Mouse (Mus musculus) intestine, embryonic 14.5 days (tissue): ENCODE measurements around the gene Yipf7. TPM values are rescaled to one million over a fixed set of nuclear protein-coding genes. Genes with fewer than 3 reads are reported as not detected.

Experiments used
- ATAC-seq: fragments of 200-750 bp; cut with Nextera tagmentation; replicated peaks from 2 replicates; pipeline ENCODE4 v1.8.0; 2017; ENCODE audit warnings: low read depth, moderate number of reproducible peaks, moderate TSS enrichment, moderate library complexity; ENCODE audit not compliant: low FRiP score, low TSS enrichment
- DNase-seq: peaks from one replicate; pipeline ENCODE4 v3.0.0-alpha.2; 2018; ENCODE audit warnings: low spot score
- H3K27ac ChIP-seq: fragments of 300-500 bp; sonication (generic); 2 replicates; pipeline ENCODE4 v1.5.1; 2014; ENCODE audit warnings: low read depth, mild to moderate bottlenecking, control low read depth
- H3K27me3 ChIP-seq: fragments of 300-500 bp; sonication (generic); replicated peaks from 2 replicates; pipeline ENCODE4 v1.6.1; 2014; ENCODE audit warnings: low read length, control low read depth; ENCODE audit not compliant: control insufficient read depth, insufficient read depth
- H3K36me3 ChIP-seq: fragments of 300-500 bp; sonication (generic); 2 replicates; pipeline ENCODE4 v1.6.1; 2014; ENCODE audit warnings: low read length, control low read depth; ENCODE audit not compliant: control insufficient read depth, insufficient read depth
- H3K4me1 ChIP-seq: fragments of 300-500 bp; sonication (generic); replicated peaks from 2 replicates; pipeline ENCODE4 v1.6.1; 2014; ENCODE audit warnings: low read length, control low read depth, mixed read lengths; ENCODE audit not compliant: control insufficient read depth, insufficient read depth
- H3K4me2 ChIP-seq: fragments of 300-500 bp; sonication (generic); 2 replicates; pipeline ENCODE4 v1.6.1; 2014; ENCODE audit warnings: low read length
- H3K4me3 ChIP-seq: fragments of 300-500 bp; sonication (generic); 2 replicates; pipeline ENCODE4 v1.5.1; 2014; ENCODE audit warnings: low read depth, low read length, control low read depth, mixed read lengths
- H3K9ac ChIP-seq: fragments of 300-500 bp; sonication (generic); 2 replicates; pipeline ENCODE4 v1.6.1; 2014; ENCODE audit warnings: mild to moderate bottlenecking, low read length
- H3K9me3 ChIP-seq: fragments of 300-500 bp; sonication (generic); 2 replicates; pipeline ENCODE4 v1.6.1; 2016; ENCODE audit warnings: low read length, control low read depth; ENCODE audit not compliant: control insufficient read depth
- WGBS: fragments of 180-500 bp; shearing (Covaris S2); extraction: QIAGEN DNeasy Blood & Tissue Kit; methylation state at CpG from one replicate; pipeline ENCODE4 v1.1.7; 2014; 5-methylcytosine and 5-hydroxymethylcytosine counted together
- polyA plus RNA-seq: library from polyadenylated mRNA; unstranded; fragments of >200 nt; fragmentation: Nextera tagmentation; extraction: Ambion mirVana; gene quantifications from 2 replicates; pipeline ENCODE4 v1.2.1, GENCODE M21; 2014

The Yipf7 gene
- polyA plus RNA-seq, 1 experiment from 2014 or later: 0.19 TPM

GRCm38 (mm10) chr5:69512203-69512602, 30.2 kb downstream of the Yipf7 start:
- H3K4me1 ChIP-seq: no peaks in the 10 kb centered on the region
- H3K27me3 ChIP-seq: no peaks in the 10 kb centered on the region
- H3K36me3 ChIP-seq: no peaks in the 10 kb centered on the region
- no peak for DNase-seq
- H3K9ac ChIP-seq: no peak overlapping the region
- 50% methylated on average over 4 of the region's 4 CpGs for WGBS
- H3K4me3 ChIP-seq: no peak overlapping the region
- H3K4me2 ChIP-seq: no peak overlapping the region
- no peak for ATAC-seq
- no peak overlapping the region for H3K27ac ChIP-seq
- H3K9me3 ChIP-seq: no peaks in the 10 kb centered on the region

GRCm38 (mm10) chr5:69511631-69512030, 30.8 kb downstream of the Yipf7 start:
- Histone ChIP-seq H3K9ac (no peak overlapping the region), H3K27me3 (no peaks in the 10 kb centered on the region), H3K4me3 (no peak overlapping the region), H3K27ac (no peak overlapping the region), H3K36me3 (no peaks in the 10 kb centered on the region), H3K9me3 (no peaks in the 10 kb centered on the region), H3K4me2 (no peak overlapping the region), H3K4me1 (no peaks in the 10 kb centered on the region)
- ATAC-seq (no peak), DNase-seq (no peak)
- WGBS: 44% methylated on average over 3 of the region's 3 CpGs

- no peaks in the 10 kb centered on the region for H3K9me3 ChIP-seq
- ATAC-seq: no peak
- no peaks in the 10 kb centered on the region for H3K4me1 ChIP-seq
- no peak overlapping the region for H3K9ac ChIP-seq
- H3K27ac ChIP-seq: no peak overlapping the region
- H3K36me3 ChIP-seq: no peaks in the 10 kb centered on the region
- no peak overlapping the region for H3K4me2 ChIP-seq
- no peaks in the 10 kb centered on the region for H3K27me3 ChIP-seq
- no peak for DNase-seq
- H3K4me3 ChIP-seq: no peak overlapping the region
- 77% methylated on average over 3 of the region's 3 CpGs for WGBS
These were observed 35.4 kb downstream of the Yipf7 start for GRCm38 (mm10) chr5:69507045-69507444.

GRCm38 (mm10) chr5:69489046-69489445, 53.4 kb downstream of the Yipf7 start:
- ATAC-seq: no peak
- Histone ChIP-seq H3K36me3 (no peaks in the 10 kb centered on the region), H3K27ac (no peak overlapping the region), H3K4me3 (no peak overlapping the region), H3K27me3 (no peaks in the 10 kb centered on the region), H3K4me1 (no peaks in the 10 kb centered on the region), H3K9ac (no peak overlapping the region), H3K4me2 (no peak overlapping the region), H3K9me3 (no peaks in the 10 kb centered on the region)
- no peak for DNase-seq

- Histone ChIP-seq H3K9me3 (no peaks in the 10 kb centered on the region), H3K27ac (no peak overlapping the region), H3K27me3 (no peaks in the 10 kb centered on the region), H3K4me3 (no peak overlapping the region), H3K9ac (no peak overlapping the region), H3K4me1 (no peaks in the 10 kb centered on the region), H3K36me3 (no peaks in the 10 kb centered on the region), H3K4me2 (no peak overlapping the region)
- WGBS: 90% methylated on average over 1 of the region's 1 CpGs
- ATAC-seq (no peak), DNase-seq (no peak)
These were observed 74.9 kb downstream of the Yipf7 start for GRCm38 (mm10) chr5:69467520-69467919.

Other genes starting within 250 kb of the Yipf7 start
- 0.70 and 0.97 TPM in 2 replicates for gene Kctd8, start 201.0 kb downstream of the Yipf7 start, polyA plus RNA-seq
- 55.6 and 66.6 TPM in 2 replicates for gene Guf1, start 14.3 kb upstream of the Yipf7 start, polyA plus RNA-seq
- gene Gnpda2, start 49.7 kb upstream of the Yipf7 start, polyA plus RNA-seq: 40.8 and 42.2 TPM in 2 replicates